Mouse (Mus musculus): ENCODE data around the gene Peli1. TPM values are rescaled to one million over a fixed set of nuclear protein-coding genes. Genes with fewer than 3 reads are reported as not detected.
"Not testable (repeated sequence)": the region's sequence is repeated elsewhere in the genome, so short reads cannot be mapped to it uniquely, and the experiment has no call there.

The Peli1 gene
- total RNA-seq, 2 experiments from 2014 or later, result 7.6 to 12.6 TPM

GRCm38 (mm10) chr11:21151672-21152071, 60.6 kb downstream of the Peli1 start:
- DNase-seq, result no peak

GRCm38 (mm10) chr11:21153111-21153510, 62.0 kb downstream of the Peli1 start:
- DNase-seq, result no peak

GRCm38 (mm10) chr11:21157595-21157994, 66.5 kb downstream of the Peli1 start:
- DNase-seq, result no peak

GRCm38 (mm10) chr11:21162093-21162492, 71.0 kb downstream of the Peli1 start:
- no peak for DNase-seq

- no peak for DNase-seq
Observed at GRCm38 (mm10) chr11:21163143-21163542, 72.1 kb downstream of the Peli1 start.

DNA sequence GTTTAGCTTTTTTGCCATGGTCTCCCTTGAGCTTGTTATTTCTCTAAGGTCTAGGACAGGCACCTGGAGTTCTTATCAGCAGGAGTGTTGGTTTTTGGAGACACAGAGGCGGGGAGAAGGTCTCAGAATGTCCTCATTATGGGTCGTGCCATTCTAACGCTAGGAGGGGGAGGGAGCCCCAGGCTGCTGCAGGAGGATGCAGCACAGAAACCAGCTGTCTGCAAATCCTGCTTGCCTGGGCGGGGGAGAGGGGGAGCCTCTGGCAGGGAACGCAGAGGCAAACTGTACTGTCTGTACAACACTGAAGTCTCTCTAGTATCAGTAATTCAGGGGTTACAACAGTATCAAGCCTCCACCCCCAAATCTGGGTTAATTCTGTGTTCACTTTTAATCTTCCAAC, 72.6 kb downstream of the Peli1 start:
- DNase-seq, result no peak

DNA sequence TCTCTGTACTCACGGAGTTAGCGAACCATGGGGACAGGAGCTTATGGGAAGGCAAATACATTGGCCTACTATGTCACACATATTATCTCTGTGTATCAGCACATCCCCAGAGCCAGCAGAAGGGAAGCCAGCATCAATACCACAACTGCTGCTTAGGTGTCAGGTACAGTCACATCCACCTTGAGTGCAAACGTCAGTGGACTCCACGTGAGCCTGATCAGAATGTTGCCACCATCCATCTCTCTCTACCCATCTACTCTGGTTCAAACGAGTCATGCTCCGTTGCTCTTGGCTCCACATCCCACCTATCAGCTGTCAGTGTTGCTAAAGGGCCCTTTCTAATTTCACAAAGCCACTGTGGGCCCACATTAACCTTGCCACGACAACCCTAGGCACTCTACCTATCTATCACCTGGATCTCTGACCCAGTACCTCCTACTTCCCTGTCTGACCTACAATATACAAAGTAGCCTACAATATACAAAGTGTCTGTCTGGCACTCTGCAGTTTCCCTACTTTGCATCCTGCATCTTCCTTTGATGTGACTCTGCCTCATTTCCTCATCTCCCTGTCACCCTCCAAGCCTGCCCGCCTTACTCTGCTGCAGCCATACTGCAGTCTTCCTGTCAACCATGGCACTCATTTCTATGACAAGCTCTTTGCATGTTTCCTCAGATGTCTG, 73.4 kb downstream of the Peli1 start:
- DNase-seq, result no peak

GRCm38 (mm10) chr11:21164994-21165560, 74.0 kb downstream of the Peli1 start:
- DNase-seq, result no peak

DNA sequence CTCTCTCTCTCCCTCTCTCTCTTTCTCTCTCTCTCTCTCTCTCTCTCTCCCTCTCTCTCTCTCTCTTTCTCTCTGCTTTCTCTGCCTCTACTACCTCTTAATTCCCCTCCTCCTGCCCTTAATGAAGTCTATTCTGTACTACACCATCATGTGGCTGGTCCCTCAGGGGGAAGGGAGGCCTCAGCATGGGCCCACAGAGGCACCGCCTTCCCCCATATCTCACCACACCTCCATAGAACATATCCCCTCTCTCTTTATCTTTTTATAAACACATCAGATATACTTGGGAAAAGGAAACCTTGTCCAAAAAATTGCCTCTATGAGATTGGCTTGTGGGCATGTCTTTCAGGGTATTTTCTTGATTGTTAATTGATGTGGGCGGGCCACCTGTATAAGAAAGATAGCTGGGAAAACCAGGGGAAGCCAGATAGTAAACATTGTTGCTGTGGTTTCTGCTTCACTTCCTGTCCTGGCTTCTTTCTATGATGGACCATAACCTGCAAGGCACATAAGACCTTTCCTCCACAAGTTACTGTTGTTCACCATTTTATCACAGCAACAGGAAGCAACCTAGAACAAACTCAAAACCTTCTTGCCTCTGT, 75.5 kb downstream of the Peli1 start:
- no peak for DNase-seq

- no peak for DNase-seq
Observed at GRCm38 (mm10) chr11:21168828-21169607, 77.9 kb downstream of the Peli1 start.

GRCm38 (mm10) chr11:21169608-21169860, 78.4 kb downstream of the Peli1 start:
- not testable (repeated sequence) for DNase-seq

DNA sequence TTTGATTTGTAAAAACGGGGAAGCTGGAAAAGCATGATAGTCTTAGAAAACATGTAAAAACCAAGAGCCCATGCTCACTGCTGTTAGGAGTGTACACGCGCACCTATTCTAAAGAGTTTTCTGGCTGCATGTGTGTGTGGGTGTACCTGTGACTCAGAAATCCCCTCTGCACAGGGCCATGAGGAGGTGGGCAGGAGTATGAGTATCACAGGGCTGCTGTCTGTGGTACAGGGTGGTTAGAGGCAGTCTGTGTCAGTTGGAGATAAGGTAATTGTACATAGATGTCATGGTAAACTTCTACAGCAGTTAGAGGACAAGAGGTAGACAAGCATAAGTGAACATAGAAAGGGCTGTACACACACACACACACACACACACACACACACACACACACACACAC, 81.2 kb downstream of the Peli1 start:
- DNase-seq, result no peak

GRCm38 (mm10) chr11:21173926-21174325, 82.8 kb downstream of the Peli1 start:
- DNase-seq, result no peak

GRCm38 (mm10) chr11:21174396-21174795, 83.3 kb downstream of the Peli1 start:
- peak; percentile 29 for DNase-seq

DNA sequence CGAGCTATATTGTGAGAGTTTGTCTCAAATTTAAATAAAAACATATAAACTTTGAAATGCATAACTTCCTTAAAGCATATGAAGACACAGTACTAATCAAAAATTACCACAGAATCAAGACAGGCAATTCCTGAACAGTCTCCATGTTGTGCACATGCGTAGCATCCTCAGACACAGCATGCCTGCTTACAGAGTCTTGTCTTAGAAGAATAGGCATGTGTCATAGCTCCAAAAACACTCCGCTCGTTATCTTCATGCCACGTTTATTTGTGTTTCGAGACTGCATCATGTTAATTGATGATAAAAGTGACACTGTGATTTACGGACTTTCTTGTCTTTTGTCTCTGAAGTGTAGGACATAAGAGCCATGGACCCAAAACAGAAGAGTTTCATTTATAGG, 84.0 kb downstream of the Peli1 start:
- no peak for DNase-seq

GRCm38 (mm10) chr11:21176491-21176890, 85.4 kb downstream of the Peli1 start:
- no peak for DNase-seq

DNA sequence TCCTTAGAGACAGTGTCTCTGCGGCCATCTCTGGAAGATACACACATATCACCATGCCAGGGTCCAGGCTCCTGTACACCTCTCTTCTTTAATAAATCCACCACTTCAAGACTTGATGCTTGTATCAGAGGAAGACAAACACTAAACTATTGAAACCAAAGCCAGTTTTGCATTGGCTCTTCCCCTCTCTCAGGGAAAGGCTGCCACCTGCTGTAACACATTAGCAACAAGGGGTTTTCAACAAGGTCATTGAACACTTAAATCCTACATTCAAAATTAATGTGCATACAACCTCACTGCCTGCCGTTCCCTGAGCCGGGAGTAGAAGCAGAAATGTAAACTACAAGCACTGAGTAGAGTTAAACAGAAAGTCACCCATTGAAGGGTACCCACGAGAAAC, 87.3 kb downstream of the Peli1 start:
- DNase-seq, result peak; percentile 14

DNA sequence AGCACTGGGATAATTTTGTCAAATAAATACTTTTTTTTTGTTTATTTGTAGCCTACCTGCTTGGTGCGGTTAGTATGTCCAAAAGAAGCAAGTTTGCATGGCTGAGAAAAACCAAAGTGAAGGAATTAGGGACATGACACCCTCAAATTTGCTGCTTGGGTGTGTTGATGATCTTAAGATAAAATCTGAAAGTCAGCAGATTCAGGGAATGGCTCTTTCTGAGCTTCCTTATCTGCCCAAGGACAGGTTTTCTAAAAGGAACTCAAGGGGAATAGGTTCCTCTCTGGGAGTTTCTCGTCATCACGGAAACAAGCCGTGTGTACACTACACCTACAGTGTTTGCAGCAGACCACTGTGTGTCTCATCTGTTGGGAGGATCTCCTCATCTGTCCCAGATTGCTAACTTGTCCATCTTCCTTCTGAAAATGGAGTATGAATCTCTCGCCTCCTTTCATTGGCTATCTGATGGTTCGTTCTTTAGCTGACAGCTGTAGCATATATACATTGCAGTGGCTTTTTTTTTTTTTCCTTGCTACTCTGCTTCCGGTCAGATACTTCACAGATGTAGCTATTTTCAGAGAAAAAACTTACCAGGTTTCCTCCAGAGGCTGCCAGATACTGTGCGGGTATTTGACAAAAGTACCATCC, 88.0 kb downstream of the Peli1 start:
- no peak for DNase-seq

- not testable (repeated sequence) for DNase-seq
Observed at GRCm38 (mm10) chr11:21179873-21180272, 88.8 kb downstream of the Peli1 start.

DNA sequence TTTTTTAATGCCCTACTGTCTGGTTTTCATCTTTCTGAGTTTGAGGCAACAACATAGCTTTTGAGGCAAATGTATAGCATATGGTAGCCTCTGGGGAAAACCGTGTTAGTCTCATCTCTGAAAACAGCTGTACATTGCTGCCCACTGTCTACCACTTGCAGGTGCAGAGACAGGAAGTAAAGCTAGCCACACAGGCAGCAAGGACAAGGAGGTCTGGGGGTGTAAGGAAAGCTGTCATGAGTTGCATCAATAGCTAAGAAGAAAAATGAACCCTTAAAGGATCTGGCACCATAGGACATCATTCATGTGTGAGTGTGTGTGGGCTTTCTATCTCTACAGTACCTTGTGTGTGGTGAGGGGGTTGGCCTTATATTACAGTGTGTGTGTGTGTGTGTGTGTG, 89.6 kb downstream of the Peli1 start:
- no peak for DNase-seq

DNA sequence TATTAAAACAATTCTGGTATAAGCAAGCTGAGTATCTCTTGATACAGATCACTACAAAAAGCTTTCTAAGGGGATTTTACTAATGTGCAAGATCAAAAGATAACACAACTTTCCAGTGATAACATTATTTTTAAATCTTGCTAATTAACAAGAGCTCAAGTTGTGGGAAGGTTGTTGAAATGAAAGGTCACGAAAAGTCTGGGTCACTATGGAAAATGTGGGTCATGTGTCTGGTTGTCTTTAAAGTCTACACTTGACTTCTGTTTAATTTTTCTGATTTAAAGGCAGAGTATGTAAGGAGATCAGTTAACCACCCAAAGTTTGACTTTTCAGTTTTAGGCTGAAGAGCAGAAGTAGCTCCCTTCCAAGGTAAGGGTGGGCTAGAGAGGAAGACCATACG, 90.5 kb downstream of the Peli1 start:
- no peak for DNase-seq

- no peak for DNase-seq
Observed at GRCm38 (mm10) chr11:21182709-21183108, 91.6 kb downstream of the Peli1 start.

- DNase-seq, result not testable (repeated sequence)
Observed at GRCm38 (mm10) chr11:21191821-21192220, 100.7 kb downstream of the Peli1 start.
